Mouse (Mus musculus) CH12.LX (cell line): Measurements from ENCODE around the gene Parp3.

ENCODE experiments used
- CTCF ChIP-seq, 2 experiments: IDR thresholded peaks in 1 of 2; conservative IDR thresholded peaks in 1 of 2; 2 replicates each; pipeline ENCODE4 v1.5.1; 2011 to 2012; ENCODE audit warnings: low read depth in 2 of 2, low read length in 2 of 2, improper control_type of control experiment in 1 of 2, inconsistent platforms in 1 of 2, mild to moderate bottlenecking in 1 of 2, moderate library complexity in 1 of 2
- MAFK ChIP-seq: IDR thresholded peaks from 2 replicates; pipeline ENCODE4 v1.6.1; 2011; ENCODE audit warnings: low read length, improper control_type of control experiment; ENCODE audit not compliant: insufficient replicate concordance
- POLR2A ChIP-seq: IDR thresholded peaks from 2 replicates; pipeline ENCODE4 v1.6.1; 2011; ENCODE audit warnings: low read depth, mild to moderate bottlenecking, improper control_type of control experiment, low read length

- TF ChIP-seq MAFK (no peak), POLR2A (no peak), CTCF (conservative IDR thresholded peaks at IDR 0.05 in 1 of 2, IDR thresholded peaks at IDR 0.05 in 1 of 2; ENCODE audit: low read depth in 2 of 2, low read length in 2 of 2) (no peak)
Measured at GRCm38 (mm10) chr9:106460401-106461025, 16.2 kb downstream of the Parp3 start.
